Mouse (Mus musculus) mature B cell (primary cell): ENCODE measurements around the gene Tm4sf19.

Source experiments
- in situ Hi-C: fragments of 300-500 bp; cut with MboI; formaldehyde crosslinking; loops from 2 replicates; pipeline ENCODE4 v1.14.3; 2019

The Tm4sf19 gene

DNA sequence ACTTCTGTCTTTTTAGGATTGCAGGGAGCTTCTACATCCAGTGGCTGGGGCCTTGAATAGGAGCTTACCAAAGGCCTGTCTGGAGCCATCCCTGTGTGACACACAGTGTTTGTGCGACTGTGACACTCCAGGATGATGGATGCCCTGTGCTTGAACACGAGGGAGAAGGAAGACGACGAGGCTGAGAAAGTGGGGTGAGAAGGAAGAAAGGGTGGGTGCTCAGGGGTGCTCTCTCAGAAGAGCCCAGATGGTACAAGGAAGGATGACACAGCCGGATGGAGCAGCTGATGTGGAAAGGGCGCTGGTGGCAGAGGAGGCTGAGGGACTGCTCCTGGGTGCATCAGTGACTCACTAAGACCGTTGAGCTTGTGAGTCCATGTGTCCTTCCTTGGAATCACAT, at the start of gene Tm4sf19:
TSS of gene Tm4sf19 (plus strand) at position 240 of the 400 bp plus-strand sequence.
- in situ Hi-C loops: no loop called here

GRCm38 (mm10) chr16:32350776-32351175, 49.5 kb upstream of the Tm4sf19 start:
- in situ Hi-C loops: no loop called here

- in situ Hi-C loops: no loop called here
These were observed 36.8 kb upstream of the Tm4sf19 start for GRCm38 (mm10) chr16:32363530-32363929.

DNA sequence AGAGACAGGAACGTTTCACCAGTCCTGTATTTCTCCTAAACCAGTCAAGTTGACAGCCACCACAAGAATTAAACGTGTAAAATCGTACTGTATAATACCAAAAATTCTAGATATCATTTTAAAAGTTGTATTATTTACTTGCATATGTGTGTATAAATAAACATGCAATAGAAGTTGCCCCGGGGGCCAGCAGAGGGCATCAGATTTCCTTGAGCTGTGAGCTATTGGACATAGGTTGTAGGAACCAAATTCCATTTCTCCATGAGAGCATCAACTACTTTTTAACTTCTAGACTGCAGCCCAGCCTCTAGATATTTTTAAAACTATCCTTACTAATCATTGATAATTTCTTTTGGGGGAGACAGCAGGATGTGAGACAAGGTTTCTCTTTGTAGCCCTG, 29.0 kb upstream of the Tm4sf19 start:
- in situ Hi-C loops: no loop called here

GRCm38 (mm10) chr16:32379575-32379974, 20.7 kb upstream of the Tm4sf19 start:
- in situ Hi-C loops: no loop called here

GRCm38 (mm10) chr16:32382901-32383300, 17.4 kb upstream of the Tm4sf19 start:
- in situ Hi-C loops: no loop called here

GRCm38 (mm10) chr16:32384885-32385284, 15.4 kb upstream of the Tm4sf19 start:
- in situ Hi-C loops: no loop called here

DNA sequence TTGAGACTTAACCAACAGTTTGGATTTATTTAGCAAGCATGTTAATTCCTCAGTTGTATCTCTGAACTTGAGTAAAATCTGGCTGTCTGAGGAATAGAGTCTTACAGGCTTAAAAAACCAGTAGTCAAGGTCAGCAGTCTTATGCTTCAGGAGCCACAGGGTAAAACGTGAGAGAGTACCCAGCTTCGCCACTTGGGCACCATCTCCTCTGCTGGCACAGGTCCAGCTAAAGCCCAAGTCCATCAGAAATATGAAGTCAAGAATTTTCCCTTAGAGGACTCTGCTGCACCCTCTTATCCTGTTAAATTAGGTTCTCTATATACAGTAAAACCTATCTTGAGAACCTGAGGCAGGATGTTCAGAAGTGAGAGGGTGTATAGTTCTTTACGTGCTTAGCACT, 13.5 kb upstream of the Tm4sf19 start:
- in situ Hi-C loops: no loop called here

DNA sequence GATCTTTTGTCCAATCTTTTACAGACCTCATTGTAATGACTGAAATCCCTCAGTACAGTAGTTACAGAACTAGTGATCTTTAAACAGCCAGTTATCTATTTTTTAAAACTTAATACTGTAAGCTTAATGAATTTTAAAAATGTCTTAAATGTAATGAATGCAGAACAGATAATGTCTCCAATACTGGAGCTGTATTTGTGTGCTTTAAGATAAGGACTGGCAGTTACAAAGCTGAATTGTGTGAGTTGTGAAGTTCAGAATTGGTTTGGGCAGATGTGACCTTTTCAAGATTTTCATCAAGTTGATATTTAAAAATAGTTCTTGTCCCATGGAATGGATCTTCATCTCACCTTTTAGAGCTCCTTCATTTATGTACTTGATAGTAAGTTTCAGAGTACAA, 11.3 kb upstream of the Tm4sf19 start:
- in situ Hi-C loops: no loop called here

DNA sequence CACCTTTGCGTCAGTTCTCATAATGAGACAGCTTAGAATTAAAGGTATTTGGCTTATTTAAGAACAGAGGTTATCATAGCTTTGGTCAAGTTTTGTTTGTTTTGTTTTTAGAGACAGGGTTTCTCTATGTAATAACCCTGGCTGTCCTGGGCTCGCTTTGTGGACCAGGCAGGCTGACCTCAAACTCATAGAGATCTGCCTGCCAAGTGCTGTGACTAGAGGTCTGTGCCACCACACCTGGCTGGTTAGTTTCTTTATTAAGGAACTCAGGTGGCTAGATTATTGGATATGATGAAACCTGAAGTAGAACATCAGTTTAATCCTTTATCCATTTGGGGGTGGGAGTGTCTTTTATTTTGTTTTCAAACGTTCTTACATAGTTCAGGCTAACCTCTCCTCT, 10.5 kb upstream of the Tm4sf19 start:
- in situ Hi-C loops: no loop called here

- in situ Hi-C loops: no loop called here
These were observed 9.4 kb upstream of the Tm4sf19 start for GRCm38 (mm10) chr16:32390882-32391281.

- in situ Hi-C loops: no loop called here
These were observed 4.4 kb upstream of the Tm4sf19 start for GRCm38 (mm10) chr16:32395679-32396540.

- in situ Hi-C loops: no loop called here
These were observed 3.8 kb upstream of the Tm4sf19 start for GRCm38 (mm10) chr16:32396541-32396835.

- in situ Hi-C loops: no loop called here
These were observed 2.1 kb upstream of the Tm4sf19 start for GRCm38 (mm10) chr16:32398206-32398605.

GRCm38 (mm10) chr16:32401335-32401965, 1.1 kb downstream of the Tm4sf19 start:
- in situ Hi-C loops: no loop called here

DNA sequence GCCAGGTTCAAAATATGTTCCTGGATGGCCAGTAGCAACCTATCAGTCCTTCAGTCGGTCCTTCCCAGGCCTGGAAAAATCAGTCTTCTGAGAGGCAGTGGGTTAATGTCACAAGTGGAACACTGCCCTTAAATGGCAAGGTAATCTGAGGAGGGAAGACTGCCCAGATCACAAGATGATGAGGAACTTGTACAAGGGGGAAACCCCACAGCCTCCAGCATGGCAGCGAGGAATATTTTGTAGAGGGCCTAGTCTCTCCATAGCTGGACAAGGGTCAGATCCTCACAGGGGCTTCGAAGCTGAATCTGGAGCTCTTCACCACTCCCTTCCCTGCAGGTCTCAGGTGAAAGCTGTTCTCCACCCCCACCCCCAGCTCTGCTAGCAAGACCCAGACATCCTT, 2.5 kb downstream of the Tm4sf19 start:
- in situ Hi-C loops: no loop called here

- in situ Hi-C loops: no loop called here
These were observed 5.4 kb downstream of the Tm4sf19 start for GRCm38 (mm10) chr16:32405716-32406115.

GRCm38 (mm10) chr16:32406671-32407070, 6.4 kb downstream of the Tm4sf19 start:
- in situ Hi-C loops: no loop called here

- in situ Hi-C loops: no loop called here
These were observed 7.4 kb downstream of the Tm4sf19 start for GRCm38 (mm10) chr16:32407730-32408129.

- in situ Hi-C loops: no loop called here
These were observed 17.2 kb downstream of the Tm4sf19 start for GRCm38 (mm10) chr16:32417457-32417856.

DNA sequence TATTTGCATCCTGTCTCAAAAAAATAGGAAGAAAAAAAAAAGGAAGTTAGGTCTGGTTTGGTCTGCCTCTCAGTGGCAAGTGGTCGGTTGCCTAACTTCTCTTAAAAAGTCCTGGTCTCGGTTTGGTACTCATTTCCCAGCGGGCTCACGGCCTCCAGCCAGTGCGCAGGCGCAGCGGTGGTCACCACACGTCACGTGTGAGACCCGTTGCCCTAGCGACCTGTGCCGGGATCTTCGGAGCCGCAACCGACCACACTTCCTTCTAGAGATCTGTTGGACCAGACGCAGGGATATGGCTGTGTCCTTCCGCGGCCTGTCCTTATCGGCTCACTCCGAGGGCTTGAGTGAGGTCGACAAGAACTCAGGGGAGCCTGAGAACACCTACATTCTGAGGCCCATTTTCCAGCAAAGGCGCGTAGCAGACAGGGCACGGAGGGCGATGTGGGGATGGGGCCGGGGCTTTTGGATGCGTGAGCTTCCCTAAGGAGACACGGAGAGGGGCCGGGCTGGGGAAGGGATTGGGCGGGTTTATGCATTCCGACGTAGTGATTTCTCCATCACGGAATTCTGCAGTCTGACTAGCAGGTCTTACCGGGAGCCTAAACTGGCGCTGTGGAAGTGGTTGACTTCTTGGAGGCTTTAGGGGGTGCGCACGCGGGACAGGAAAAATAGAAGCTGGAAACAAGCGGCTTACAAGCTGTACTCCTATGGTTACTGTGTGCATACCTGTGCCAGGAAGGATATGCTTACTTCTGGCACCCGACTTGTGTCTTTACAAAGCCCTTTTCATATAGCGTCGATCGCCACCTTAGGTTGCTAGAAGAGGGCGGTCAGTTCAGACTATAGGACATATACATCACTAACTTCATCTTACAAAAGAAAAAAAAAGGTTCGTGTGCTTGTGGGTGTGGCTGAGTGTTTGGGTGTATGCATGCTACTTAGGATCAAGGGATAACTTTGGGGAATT, 19.5 kb downstream of the Tm4sf19 start, which contains the start of gene Tctex1d2:
TSS of gene Tctex1d2 (plus strand) at position 186 of the 967 bp plus-strand sequence.
- in situ Hi-C loops: no loop called here

- in situ Hi-C loops: no loop called here
These were observed 27.2 kb downstream of the Tm4sf19 start for GRCm38 (mm10) chr16:32427506-32427905.
